Mouse (Mus musculus): ENCODE results near the gene Ndufc1. TPM values are rescaled to one million over a fixed set of nuclear protein-coding genes. Genes with fewer than 3 reads are reported as not detected.
"Not testable (repeated sequence)": the region's sequence is repeated elsewhere in the genome, so short reads cannot be mapped to it uniquely, and the experiment has no call there.

The Ndufc1 gene
- total RNA-seq, 2 experiments from 2014 or later: 570 to 574 TPM

DNA sequence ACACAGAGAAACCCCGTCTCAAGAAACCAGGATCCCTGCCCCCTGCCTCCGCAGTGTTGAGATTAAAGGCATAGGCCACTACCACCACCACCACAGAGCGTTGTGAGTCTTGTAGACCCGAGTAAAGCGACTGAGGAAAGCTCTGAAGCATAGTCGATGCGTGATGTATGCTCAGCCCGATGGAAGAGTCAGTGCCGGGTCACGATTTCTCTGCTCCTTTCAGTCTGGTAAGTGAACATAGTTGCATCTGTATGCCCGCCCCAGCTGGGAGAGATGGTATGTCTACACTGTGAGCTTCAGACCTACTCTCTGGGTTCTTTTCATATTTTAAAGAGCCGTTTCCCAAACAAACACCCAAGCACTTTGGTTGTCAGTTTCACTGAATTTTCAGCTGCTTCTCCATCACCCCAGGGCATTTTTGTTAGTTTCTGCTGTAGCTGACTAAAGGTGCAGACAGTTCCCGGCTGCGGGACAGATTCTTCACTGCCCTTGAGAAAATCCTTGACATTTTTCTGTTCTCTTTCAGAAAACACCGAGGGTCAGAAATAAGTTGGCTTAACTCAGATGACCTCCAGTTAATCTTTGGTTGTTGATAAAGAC is 11.0 kb downstream of the Ndufc1 start:
- no peak for DNase-seq (ENCODE audit: low spot score in 2 of 2)

DNA sequence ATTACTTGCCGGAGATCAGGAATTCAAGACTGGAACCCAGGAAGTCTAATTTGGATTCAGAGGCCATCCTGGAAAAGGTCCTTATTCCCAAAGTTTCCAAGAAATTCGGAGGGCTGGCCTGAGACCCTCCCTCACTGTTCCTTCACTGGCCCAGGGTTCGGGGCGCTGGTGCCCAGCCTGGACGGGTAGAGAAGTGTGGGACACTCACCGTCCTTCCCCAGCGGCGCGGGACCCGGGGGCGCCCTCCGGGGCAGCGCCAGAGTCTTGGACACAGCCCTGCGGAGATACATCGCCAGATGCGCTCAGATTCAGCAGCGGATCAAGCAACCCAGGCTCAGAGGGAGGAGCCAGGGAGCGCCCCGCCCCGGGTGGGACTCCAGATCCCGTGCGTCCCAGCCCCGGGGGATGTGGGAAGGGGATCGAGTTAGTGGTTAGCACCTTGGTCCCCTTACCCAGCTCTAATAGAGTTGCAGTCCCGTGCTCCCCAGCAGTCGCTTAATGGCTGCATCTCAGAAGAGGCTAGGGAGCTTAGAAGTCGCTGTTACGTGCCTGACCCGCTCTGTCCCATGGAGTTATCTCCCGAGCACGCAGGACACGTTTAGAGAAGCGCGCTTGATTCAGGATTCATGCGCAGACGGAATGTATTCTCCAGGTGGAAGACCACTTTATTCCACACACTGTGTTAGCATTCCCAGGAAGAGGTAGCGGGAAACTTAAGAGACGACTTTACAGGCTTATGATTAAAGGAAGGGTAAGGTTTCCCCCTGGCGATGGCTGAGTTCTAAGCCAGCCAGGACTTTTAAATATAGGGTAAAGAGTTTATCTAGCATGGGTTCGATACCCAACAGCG is 12.3 kb downstream of the Ndufc1 start, which contains the start of gene Mgarp:
Mgarp (minus strand) TSS at position 520 of the 850 bp plus-strand sequence.
- peak; percentile 49 to 76 for DNase-seq (ENCODE audit: low spot score in 2 of 2)

DNA sequence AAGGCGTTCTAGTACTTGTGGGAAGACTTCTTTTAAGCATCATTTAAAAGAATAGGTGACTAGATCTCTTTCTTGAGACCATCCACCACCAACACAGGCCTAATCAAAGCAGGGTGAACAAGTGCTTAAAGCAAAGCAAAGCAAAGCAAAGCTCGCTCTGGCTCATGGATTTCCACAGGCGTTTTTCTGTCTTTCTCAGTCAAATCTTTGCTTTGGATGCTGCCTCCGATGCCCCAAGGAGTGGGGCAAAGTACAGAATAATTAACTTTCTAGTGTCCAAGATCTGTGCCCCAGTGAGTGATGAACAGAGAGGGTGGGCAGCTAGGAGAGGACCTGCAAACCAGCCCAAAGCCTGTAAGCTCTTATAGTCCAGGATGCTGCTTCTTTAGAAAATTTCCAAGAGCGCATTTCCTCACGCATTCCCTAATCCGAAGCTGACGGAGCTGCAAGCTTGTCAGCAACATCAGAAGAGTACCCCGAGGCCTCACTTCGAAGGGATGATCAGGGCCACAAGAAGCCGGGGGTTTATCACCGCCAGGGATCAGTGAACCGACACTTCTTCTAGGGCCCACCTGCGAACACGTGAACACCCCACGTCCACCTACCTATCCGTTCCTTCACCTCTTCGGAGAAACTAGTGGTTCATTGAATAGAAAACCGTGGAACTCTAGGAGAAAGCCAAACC is 13.2 kb downstream of the Ndufc1 start:
- no peak for DNase-seq (ENCODE audit: low spot score in 2 of 2)

DNA sequence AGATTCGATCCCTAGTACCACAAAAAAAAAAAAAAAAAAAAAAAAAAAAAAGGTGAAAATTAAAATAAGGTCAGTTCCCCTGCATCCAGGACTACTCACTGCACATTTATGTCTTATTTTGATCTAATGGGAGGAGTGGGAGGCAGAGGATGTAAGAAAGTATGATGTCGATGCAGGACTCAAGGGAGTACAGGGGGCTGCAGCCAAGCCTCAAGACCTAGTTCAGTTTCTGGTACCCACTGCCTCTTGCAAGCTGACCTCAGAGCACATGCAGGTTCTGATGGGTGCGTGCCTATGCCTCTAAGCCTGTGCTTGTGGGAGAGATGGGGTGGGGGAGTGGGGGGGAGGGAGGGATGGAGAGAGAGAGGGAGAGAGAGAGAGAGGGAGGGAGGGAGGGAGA is 13.9 kb downstream of the Ndufc1 start:
- DNase-seq (ENCODE audit: low spot score in 2 of 2): no peak

DNA sequence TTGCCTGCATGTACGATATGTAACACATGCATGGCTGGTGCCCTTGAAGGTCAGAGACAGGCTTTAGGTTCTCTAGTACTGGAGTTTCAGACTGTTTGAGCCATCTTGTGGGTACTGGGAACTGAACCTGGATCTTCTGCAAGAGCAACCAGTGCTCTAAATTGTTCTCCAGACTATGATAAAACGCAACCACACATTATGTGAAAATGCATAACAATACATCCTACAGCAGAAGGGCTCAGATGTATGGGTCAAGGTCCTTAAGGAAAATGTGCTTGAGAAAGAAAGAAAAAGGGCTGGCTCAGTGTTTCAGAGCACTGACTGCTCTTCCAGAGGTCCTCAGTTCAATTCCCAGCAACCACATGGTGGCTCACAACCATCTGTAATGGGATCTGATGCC is 15.1 kb downstream of the Ndufc1 start:
- no peak for DNase-seq (ENCODE audit: low spot score in 2 of 2)

DNA sequence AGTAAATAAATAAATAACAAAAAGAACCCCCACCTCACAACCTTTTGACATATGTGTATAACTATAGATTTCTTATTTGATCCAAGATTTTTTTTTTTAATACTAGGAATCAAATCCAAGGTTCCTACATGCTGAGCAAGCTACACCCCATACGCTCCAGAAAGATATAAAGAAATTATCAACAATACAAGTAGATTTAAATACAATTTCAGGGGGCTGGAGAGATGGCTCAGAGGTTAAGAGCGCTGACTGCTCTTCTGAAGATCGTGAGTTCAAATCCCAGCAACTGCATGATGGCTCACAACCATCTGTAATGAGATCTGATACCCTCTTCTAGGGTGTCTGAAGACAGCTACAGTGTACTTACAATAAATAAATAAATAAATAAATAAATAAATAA is 15.8 kb downstream of the Ndufc1 start:
- DNase-seq (ENCODE audit: low spot score in 2 of 2): not testable (repeated sequence)

DNA sequence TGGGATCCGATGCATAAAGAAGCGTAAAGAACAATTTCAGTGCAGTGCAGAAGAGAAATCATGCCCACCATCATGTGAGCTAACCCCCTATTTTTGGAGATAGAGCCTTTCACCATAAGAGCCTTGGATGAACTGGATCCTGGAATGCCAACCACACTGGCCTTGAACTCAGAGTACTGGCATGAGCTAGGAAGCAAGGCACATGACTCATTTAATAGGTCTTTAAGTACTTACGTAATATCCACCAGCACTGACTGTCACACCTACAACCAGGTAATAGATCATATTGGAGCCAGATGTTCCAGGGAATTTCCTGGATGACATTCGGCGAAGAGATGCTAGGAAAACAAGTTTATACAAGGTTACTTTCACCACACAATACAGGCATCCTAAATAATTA is 17.2 kb downstream of the Ndufc1 start:
- no peak for DNase-seq (ENCODE audit: low spot score in 2 of 2)

DNA sequence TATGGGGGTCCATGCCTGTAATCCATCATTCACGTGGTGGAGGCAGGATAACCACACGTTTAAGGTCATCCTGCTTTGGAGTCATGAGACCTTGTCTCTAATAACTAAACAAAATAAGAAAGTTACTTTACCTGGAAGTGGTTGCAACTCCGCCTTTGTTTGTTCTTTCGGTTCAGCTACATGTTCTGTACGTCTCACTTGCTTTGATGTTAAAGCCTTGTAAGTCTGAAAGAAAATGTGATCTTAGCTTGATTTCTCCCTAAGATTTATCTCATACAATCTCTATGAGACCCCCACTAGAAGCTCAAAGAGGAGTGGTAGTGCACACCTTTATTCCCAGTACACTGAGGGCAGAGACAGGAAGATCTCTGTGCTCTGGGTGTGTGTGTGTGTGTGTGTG is 17.7 kb downstream of the Ndufc1 start:
- no peak for DNase-seq (ENCODE audit: low spot score in 2 of 2)

DNA sequence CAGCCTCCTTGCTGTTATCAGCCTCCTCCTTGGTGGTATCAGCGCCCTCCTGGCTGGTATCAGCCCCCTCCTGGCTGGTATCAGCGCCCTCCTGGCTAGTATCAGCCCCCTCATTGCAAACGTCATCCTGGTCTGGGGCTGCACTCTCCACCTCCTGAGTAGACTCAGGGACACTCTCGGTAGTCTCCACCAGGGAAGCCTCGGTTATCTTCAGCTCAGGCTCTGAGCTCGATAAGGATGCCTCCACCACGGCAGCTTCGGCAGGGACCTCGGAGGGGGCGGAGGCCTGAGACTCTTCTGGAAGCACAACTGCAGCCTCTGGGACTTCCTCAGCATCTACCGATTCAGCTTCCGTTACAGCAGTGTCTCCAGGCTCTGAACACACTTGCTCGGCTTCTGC is 19.9 kb downstream of the Ndufc1 start:
- DNase-seq (ENCODE audit: low spot score in 2 of 2): no peak

DNA sequence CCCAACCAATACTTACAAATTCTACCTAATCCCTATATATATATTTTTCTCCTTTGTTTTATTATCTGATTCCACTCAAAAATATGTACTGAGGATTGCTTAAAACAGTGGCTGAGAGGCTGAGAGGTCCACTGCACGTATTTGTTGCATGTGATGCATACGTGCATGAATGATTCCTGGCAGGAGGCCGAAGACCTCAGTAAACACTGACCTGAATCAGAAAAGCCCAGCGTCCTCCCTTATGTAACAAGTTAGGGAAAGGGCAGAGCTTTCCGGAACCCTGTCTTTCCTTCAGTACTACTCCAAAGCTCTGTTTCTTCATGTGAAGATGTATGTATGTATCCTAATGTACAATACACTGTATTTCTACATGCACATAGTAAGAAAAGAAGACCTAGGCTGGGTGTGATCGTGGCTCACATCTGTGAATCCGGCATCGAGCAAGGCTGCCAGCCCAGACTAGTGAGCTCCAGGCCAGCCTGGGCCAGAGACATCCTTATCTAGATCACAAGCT is 20.9 kb downstream of the Ndufc1 start:
- DNase-seq (ENCODE audit: low spot score in 2 of 2): no peak

DNA sequence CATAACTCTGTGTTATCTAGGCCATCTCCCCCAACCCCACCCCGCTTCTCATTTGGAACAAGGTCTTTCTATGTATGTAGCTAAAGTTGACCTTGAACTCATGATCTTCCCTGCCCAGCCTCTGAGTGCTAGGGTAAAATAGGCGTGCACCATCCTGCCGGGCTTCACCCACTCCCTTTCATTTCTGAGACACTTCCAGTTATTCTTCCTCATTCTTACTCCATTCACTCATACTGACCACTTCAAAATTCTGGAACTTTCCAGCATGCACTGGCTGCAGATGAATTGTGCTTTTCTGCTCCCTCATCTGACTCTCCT is 21.7 kb downstream of the Ndufc1 start:
- DNase-seq (ENCODE audit: low spot score in 2 of 2): no peak

DNA sequence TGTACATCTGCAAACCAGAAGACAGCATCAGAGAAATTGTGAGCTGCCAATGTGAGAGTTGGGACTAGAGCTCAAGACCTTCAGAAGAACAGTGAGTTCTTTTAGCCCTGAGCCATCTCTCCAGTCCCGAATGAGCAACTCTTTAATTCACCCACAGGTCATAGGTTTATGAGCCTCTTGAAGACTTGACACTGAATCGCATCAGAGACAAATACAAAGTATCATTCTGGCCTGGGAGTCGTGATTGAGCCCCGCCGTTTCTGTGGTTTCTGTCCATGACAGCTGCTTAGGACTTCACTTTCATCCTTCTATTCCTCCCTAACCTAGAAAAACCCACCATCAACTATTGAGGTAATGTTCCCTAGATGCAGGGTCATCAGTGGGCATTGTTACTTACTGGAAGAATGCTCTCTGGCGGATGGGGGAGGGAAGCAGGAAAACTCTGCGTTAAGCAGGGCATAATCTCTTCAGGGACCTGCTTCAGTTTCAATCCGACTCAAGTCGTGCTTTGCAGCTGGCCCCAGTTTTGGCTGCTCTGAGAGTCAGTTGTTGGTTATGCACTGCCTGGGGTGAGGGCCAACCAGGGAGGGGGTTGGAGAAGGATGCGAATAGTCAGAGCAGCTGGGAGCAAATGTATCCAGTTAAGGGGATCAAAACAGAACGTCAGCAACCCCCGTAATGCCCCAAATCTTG is 22.2 kb downstream of the Ndufc1 start:
- DNase-seq (ENCODE audit: low spot score in 2 of 2): peak in 1 of 2 experiments; percentile 61

DNA sequence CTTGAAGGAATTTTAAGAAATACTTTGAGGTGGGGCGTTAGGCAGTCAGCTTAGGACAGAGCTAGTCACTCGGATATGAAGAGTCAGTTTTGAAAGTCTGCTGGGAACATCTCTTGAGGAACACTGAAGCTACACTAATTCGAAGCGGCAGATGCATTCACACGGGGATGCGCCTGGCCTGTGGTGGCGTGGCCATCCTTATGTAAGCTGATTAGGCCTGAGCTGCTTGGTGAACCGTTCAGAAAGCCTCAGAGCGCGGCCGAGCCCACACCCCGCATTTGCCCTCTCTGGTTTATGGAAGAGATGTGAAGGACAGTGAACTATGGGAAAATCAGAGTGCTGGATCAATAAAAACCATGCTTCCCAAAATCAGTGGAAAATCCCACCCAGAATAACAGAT is 25.4 kb downstream of the Ndufc1 start:
- DNase-seq (ENCODE audit: low spot score in 2 of 2): no peak

DNA sequence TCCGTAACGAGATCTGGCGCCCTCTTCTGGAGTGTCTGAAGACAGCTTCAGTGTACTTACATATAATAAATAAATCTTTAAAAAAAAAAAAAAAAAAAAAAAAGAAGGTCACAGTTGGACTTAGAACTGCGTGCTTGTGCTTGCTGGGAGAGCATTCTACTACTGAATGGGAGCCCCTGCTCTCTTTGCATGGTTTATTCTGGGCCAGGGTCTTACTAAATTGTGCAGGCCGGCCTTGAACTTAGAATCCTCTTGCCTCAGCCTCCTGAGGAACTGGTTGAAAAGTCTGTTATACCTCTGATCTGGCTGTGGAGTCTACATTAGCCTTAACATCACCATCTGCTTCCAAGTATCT is 28.2 kb downstream of the Ndufc1 start:
- DNase-seq (ENCODE audit: low spot score in 2 of 2): no peak

DNA sequence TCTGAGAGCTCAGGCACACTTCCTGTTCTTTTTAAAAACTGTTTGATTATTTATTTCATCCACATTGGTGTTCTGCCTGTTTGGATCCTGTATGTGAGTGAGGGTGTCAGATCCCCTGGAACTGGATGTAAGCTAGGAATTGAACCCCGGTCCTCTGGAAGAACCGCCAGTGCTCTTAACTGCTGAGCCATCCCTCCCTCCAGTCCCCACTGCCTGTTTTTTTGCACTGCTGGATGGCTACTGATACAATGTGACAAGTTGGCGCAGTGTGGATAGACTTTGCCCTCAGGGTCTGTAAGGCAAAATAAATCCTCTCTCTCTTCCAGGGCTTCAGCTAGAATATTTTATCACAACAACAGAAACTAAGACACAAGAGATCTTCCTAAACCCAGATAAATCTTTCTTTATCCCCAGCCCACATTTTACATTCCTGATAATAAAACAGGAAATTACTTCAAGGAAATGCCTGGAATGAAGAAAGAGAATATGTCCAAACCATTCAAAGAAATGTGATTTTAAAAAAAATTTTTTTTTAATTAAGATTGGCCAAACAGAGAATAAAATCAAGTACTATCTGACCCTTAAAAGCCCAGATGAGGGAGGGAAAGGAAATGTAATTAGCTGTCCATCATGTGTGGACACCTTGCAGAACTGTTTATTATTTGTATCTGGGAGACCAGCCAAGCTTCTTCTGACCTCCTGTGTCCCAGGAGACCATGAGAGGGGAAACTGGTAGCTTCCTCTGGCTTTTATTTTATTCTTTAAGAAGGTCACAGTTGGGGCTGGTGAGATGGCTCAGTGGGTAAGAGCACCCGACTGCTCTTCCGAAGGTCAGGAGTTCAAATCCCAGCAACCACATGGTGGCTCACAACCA is 28.8 kb downstream of the Ndufc1 start:
- no peak for DNase-seq (ENCODE audit: low spot score in 2 of 2)

DNA sequence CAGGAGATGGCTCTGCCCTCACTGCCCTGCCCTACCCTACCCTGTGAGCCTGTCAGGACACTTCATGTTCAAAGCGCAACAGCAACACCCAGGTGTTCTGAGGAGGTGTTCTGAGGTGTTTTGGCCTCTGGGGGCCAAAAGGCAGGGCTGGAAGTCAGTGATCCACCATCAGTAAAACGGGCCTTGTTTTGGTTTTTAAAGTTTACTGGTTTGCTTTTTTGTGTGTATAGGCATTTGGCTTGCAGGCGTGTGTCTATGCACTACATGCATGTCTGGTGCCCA is 30.2 kb downstream of the Ndufc1 start:
- DNase-seq (ENCODE audit: low spot score in 2 of 2): no peak

DNA sequence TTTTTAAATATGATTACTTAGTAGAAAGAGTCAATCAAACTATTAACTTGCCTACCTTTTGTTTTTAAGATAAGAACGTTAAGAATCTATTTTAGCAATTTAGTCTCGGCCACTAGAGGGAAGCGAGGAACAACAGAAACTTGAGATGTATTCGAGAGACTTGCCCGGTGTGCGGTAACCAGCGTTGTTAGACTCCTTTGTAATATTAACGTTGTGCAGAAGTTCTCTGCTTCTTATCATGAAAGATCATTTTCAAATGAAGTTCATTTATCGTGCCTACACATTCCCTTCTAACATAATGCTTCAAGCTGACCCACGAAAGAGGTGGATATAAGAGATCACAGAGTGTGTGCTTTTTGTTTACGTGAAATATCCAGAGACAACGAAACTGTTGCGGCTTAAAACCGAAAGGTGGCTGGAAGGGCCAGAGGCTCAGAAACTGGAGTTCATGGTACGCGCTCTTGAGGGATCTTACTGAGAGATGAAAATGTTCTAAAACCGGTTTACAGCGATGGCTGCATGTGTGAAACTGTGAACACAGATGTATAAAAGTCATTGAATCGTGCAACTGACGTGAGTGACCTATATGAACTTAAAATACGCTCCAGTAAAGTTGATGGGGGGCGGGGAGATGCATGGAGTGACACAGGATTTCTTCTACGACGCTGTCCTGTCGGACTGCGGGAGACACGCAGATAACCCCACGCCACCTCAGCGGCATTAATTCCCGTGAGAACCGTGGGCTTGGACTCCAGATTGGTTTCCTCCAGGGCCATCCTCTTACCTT is 30.7 kb downstream of the Ndufc1 start:
- no peak for DNase-seq (ENCODE audit: low spot score in 2 of 2)

DNA sequence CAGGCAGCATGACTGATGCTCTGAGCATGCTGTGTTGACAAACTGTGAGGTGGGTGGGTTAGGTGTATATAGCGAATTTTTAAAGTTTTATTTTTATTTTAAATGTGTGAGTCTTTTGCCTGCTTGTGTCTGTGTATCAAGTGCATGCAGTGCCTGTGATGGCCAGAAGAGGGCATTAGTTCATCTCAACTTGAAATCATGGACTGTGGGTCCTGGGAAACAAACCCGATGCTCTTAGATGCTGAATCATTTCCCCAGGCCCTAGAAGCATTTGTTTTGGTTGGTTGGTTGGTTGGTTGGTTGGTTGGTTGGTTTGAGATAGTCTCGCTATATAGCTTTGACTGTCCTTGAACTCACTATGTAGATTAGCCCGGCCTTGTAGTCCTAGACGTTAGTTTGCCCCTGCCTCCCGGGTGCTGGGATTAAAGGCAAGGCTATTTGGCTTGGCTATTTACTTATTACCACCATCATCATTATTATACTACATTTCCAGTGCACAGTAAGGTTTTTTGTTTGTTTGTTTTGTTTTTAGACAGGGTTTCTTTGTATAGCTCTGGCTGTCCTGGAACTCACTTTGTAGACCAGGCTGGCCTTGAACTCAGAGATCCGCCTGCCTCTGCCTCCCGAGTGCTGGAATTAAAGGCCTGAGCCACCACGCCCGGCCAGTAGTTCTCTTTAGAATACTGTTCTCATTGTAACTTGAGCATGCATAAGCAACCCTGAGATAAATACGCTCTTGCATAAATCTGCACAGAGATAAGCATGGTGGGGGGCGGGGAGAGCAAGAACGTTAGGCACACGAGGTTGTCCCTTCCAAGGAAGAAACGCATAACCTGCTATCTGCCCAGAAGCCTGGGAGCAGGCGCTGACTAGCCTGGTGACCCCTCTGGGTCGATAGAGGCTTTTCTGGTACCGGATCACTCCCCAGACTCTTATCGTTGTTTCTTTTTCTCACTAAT is 33.2 kb downstream of the Ndufc1 start:
- peak in 1 of 2 experiments; percentile 61 for DNase-seq (ENCODE audit: low spot score in 2 of 2)

DNA sequence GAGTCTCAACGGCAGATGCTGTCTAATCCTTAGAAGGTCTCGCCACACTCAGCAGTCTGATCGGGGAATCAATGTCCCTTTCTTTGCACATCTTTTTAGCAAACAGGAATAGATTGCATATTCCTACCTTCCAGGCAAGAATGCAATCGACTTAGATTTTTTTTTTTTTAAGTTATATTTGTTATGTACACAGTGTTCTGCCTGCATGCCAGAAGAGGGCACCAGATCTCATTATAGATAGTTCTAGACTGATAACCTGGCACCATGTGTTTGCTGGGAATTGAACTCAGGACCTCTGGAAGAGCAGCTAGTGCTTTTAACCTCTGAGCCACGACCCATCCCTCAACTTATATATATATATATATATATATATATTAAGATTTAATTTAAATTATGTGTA is 35.2 kb downstream of the Ndufc1 start:
- no peak for DNase-seq (ENCODE audit: low spot score in 2 of 2)

Measured in gastrocnemius, postnatal 4 days (tissue).